ENCODE assay signal across 24 mouse cellular contexts in the genomic region with DNA sequence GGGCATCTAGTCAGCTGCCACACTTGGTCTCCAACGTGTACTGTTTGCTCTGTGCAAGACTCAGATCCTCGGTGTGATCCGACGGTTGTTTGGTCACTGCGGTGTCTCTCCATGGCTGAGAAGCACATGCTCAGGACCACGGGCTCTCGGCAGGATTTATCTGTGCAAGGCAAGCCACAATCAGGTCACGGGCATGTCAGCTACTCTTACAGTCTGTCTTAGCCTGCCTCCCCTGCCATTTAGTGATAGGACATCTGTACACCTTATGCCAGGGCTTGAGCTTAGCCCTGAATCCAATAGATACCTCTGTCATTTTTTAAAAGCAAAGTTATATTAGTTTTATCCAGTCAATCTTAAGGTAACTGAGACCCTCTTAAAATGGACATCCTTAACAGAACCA.
"Had no signal": no experiment of that assay in that cellular context is flagged by ENCODE, and none has a peak within 500 bp of the region (broad histone marks: within the 10 kb centered on the region; RNA-seq: fewer than 3 reads in every experiment).

No protein-coding gene starts in this region.

- H3K4me2 ChIP-seq: heart, embryonic 12.5 days; hindbrain, embryonic 12.5 days; hindbrain, embryonic 14.5 days; intestine, embryonic 15.5 days; limb, embryonic 13.5 days; limb, embryonic 15.5 days had no signal

- ATAC-seq: hindbrain, embryonic 16.5 days; inflammation-experienced regulatory T-cells, adult 6 months; intestine, embryonic 15.5 days; intestine, postnatal 0 days had no signal

- H3K9me3 ChIP-seq: heart, embryonic 12.5 days; hindbrain, embryonic 10.5 days; hindbrain, embryonic 12.5 days; intestine, embryonic 15.5 days; limb, embryonic 13.5 days; limb, embryonic 15.5 days had no signal

- H3K4me3 ChIP-seq: heart, adult 2 months; heart, embryonic 12.5 days; hindbrain, embryonic 10.5 days; hindbrain, embryonic 12.5 days; intestine, embryonic 15.5 days; limb, embryonic 13.5 days; limb, embryonic 15.5 days had no signal

- H3K9ac ChIP-seq: heart, embryonic 12.5 days; hindbrain, embryonic 12.5 days; hindbrain, embryonic 14.5 days; intestine, embryonic 15.5 days; limb, embryonic 13.5 days; limb, embryonic 15.5 days had no signal

- H3K36me3 ChIP-seq: intestine, embryonic 15.5 days had no signal

- H3K4me1 ChIP-seq: hindbrain, embryonic 10.5 days; hindbrain, embryonic 12.5 days; intestine, embryonic 15.5 days; limb, embryonic 15.5 days had no signal

- H3K27me3 ChIP-seq: heart, embryonic 12.5 days; hindbrain, embryonic 12.5 days; intestine, embryonic 15.5 days; limb, embryonic 13.5 days; limb, embryonic 15.5 days had no signal

- DNase-seq: gastrocnemius, postnatal 14 days; gastrocnemius, postnatal 36 days; heart, adult 11 months; heart, adult 2 months; heart, postnatal 10 days; heart, postnatal 4 days; kidney, adult 18-20 months; kidney, adult 8-10 months; kidney, postnatal 10 days; kidney, postnatal 25 days; kidney, postnatal 4 days; layer of hippocampus, adult 9-11 months; layer of hippocampus, postnatal 36 days; left cerebral cortex, postnatal 4 days had no signal

- H3K27ac ChIP-seq: heart, adult 2 months; hindbrain, embryonic 10.5 days; hindbrain, embryonic 12.5 days; hindbrain, embryonic 14.5 days; intestine, embryonic 15.5 days; limb, embryonic 13.5 days; limb, embryonic 15.5 days had no signal
